Mouse (Mus musculus) intestine, postnatal 0 days (tissue): Measurements from ENCODE around the gene Cpox. TPM values are rescaled to one million over a fixed set of nuclear protein-coding genes. Genes with fewer than 3 reads are reported as not detected.

ENCODE experiments used
- ATAC-seq: fragments of 200-750 bp; cut with Nextera tagmentation; 2 replicates; pipeline ENCODE4 v1.8.0; 2017; ENCODE audit warnings: mild to moderate bottlenecking, moderate TSS enrichment, moderate library complexity
- H3K27ac ChIP-seq: fragments of 300-500 bp; sonication (generic); 2 replicates; pipeline ENCODE4 v1.5.1; 2014; ENCODE audit warnings: mild to moderate bottlenecking, low read depth, low read length, moderate library complexity
- H3K27me3 ChIP-seq: fragments of 300-500 bp; sonication (generic); replicated peaks from 2 replicates; pipeline ENCODE4 v1.6.1; 2014; ENCODE audit warnings: low read length, mixed read lengths; ENCODE audit not compliant: control insufficient read depth, insufficient read depth
- H3K36me3 ChIP-seq: fragments of 300-500 bp; sonication (generic); 2 replicates; pipeline ENCODE4 v1.6.1; 2014; ENCODE audit warnings: mild to moderate bottlenecking, moderate library complexity; ENCODE audit not compliant: control insufficient read depth, insufficient read depth
- H3K4me1 ChIP-seq: fragments of 300-500 bp; sonication (generic); replicated peaks from 2 replicates; pipeline ENCODE4 v1.6.1; 2014; ENCODE audit warnings: antibody characterized with exemption, low read length, mixed read lengths; ENCODE audit not compliant: control insufficient read depth, insufficient read depth
- H3K4me2 ChIP-seq: fragments of 300-500 bp; sonication (generic); replicated peaks from 2 replicates; pipeline ENCODE4 v1.6.1; 2014; ENCODE audit warnings: low read depth, mild to moderate bottlenecking, moderate library complexity
- H3K4me3 ChIP-seq: fragments of 300-500 bp; sonication (generic); 2 replicates; pipeline ENCODE4 v1.5.1; 2014; ENCODE audit warnings: low read depth, low read length
- H3K9ac ChIP-seq: fragments of 300-500 bp; sonication (generic); 2 replicates; pipeline ENCODE4 v1.6.1; 2014; ENCODE audit warnings: mild to moderate bottlenecking, low read depth, low read length
- H3K9me3 ChIP-seq: fragments of 300-500 bp; sonication (generic); 2 replicates; pipeline ENCODE4 v1.6.1; 2016; ENCODE audit warnings: mixed run types; ENCODE audit not compliant: control insufficient read depth
- CTCF ChIP-seq: sonication (generic); IDR thresholded peaks from 2 replicates; pipeline ENCODE4 v1.5.1; 2016; ENCODE audit warnings: low read depth, mild to moderate bottlenecking, control low read depth, antibody characterized with exemption, moderate library complexity
- WGBS: fragments of 180-500 bp; shearing (Covaris S2); extraction: QIAGEN DNeasy Blood & Tissue Kit; methylation state at CpG from one replicate; pipeline ENCODE4 v1.1.7; 2014; 5-methylcytosine and 5-hydroxymethylcytosine counted together
- polyA plus RNA-seq: library from polyadenylated mRNA; unstranded; fragments of >200 nt; fragmentation: Nextera tagmentation; extraction: Ambion mirVana; gene quantifications from 2 replicates; pipeline ENCODE4 v1.2.1, GENCODE M21; 2015

Cpox gene
- polyA plus RNA-seq, result 54.5 and 56.7 TPM in 2 replicates

DNA sequence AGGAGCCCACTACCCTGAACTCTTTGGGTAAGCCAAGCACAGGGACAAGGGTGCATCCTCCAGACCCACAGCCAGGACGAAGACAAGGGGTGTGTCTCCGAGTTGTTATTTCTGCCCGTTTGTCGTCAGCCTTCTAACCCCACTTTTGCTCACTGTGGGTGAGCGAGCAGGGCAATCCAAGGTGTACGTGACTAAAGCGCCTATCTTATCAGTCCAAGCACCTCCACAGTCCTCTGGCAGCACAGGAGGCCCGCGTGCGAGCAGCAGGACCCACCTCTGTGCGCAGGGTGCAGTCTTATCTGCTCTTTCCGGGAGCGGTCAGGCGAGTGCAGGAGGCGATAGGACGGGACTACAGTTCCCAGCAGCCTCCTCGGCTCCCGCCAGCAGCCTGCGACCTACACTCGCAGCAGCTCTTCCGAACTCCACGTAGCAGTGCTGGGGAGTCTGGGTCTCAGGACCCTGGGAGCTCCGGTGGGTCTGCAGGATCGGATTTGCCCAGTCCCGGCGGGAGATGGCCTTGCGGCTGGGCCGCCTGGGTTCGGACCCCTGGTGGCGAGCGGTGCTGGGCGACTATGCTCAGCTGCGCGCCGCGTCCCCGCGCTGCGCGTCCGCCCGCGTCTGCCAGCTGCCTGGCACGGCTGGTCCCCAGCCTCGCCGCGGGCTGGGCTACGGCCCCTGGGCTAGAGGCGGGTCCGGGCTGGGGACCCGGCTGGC lies at the start of gene Cpox:
Gene Cpox (plus strand): TSS at position 376 of the 714 bp plus-strand sequence.
- Histone ChIP-seq H3K4me2 (peak within 1 kb of the TSS; percentile 81), H3K4me1 (0 out of 2 replicates have a peak, but pooled peaks cover 4% of the 10 kb centered on the region), H3K4me3 (peak within 1 kb of the TSS; percentile 96), H3K9me3 (no peaks in the 10 kb centered on the region), H3K9ac (peak within 1 kb of the TSS; percentile 89), H3K27ac (peak within 1 kb of the TSS; percentile 90), H3K27me3 (no peaks in the 10 kb centered on the region), H3K36me3 (peaks cover 18% of the 10 kb centered on the region)
- peak; percentile 99 for ATAC-seq
- TF ChIP-seq CTCF, result peak; percentile 56
- under 1% methylated on average over 51 of the region's 51 CpGs for WGBS

DNA sequence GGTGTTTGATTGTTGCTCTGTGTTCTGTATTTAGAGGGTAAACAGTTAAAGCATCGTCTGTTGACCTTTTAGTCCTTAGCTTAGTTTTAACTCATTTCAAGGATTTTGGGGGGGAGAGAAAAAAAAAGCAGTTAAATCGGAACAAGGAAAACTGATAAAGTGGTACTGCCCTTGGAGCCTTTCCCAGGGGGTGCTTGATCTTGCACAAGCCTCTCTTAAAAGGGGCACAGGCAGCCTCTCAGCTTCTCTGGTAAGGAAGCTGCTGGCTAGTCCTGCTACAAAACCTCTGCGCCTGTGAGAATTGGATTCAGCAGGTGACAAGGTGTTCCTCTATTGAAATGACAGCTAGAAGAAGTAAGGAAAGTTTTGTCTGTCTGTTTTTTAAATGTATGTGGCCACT lies 47.7 kb upstream of the Cpox start:
- Histone ChIP-seq H3K9me3 (no peaks in the 10 kb centered on the region), H3K4me1 (no peaks in the 10 kb centered on the region), H3K36me3 (no peaks in the 10 kb centered on the region), H3K4me3 (no peak overlapping the region), H3K4me2 (no peak overlapping the region), H3K27ac (no peak overlapping the region), H3K27me3 (no peaks in the 10 kb centered on the region), H3K9ac (no peak overlapping the region)
- no peak for TF ChIP-seq CTCF
- 76% methylated on average over 3 of the region's 3 CpGs for WGBS
- ATAC-seq, result no peak

GRCm38 (mm10) chr16:58623114-58623513 lies 47.0 kb upstream of the Cpox start:
- no peak overlapping the region for H3K9ac ChIP-seq
- H3K4me1 ChIP-seq, result no peaks in the 10 kb centered on the region
- no peak for TF ChIP-seq CTCF
- H3K4me2 ChIP-seq, result no peak overlapping the region
- no peaks in the 10 kb centered on the region for H3K9me3 ChIP-seq
- no peaks in the 10 kb centered on the region for H3K27me3 ChIP-seq
- H3K36me3 ChIP-seq, result no peaks in the 10 kb centered on the region
- no peak for ATAC-seq
- no peak overlapping the region for H3K4me3 ChIP-seq
- H3K27ac ChIP-seq, result no peak overlapping the region
- WGBS, result 57% methylated on average over 4 of the region's 4 CpGs

DNA sequence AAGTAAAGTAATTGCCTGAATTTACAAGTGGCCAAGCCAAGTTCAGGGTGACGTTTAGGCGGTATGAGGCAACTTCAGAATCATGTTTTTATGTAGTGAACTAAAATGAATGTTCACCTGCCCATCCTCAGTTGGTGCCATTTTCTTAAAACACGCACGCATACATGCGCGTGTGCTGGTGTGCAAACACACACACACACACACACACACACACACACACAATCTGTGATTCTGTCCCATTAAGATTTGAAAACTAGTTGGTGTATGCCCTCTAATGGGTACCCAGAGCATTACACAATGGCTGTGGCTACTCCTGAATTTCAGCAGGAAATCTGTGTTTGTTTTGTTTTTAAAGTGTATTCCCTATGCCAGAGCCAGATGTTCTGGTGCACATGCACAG lies 46.1 kb upstream of the Cpox start:
- 75% methylated on average over 6 of the region's 6 CpGs for WGBS
- Histone ChIP-seq H3K9ac (no peak overlapping the region), H3K36me3 (no peaks in the 10 kb centered on the region), H3K4me2 (no peak overlapping the region), H3K27me3 (no peaks in the 10 kb centered on the region), H3K9me3 (no peaks in the 10 kb centered on the region), H3K4me1 (no peaks in the 10 kb centered on the region), H3K27ac (no peak overlapping the region), H3K4me3 (no peak overlapping the region)
- peak; percentile 84 for TF ChIP-seq CTCF
- no peak for ATAC-seq

DNA sequence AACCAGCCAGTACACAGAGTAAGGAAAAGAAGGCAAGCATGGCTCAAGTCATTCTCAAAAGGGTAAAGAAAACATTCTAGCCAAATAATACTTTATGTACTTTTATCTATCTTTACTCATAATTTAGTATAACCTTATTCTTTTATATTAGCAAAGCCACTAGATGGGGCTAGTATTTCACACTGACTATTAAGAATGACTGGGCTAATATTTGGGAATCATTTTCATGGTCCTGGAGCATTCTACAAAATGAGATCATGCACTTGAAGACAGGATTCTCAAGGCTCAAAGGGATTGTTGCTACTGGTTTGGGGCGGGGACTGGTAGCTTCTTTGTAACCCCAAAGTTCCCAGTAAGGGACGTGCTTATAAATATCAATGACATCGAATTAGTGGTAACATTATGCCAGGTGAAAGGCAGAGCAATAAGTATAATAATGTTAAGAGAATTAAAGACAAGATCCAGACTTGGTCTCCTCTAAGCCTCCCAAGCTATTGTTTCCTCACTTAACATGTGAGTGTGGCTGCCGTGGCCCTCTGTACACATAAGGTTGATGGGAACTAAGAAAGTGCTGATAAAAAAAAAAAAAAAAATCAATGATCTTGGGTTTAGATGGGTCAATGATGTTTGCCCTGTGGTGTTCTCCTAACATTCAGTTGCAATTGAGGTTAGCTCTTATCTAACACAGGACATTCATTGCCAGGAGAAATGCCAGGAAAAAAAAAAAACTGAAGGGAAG lies 42.3 kb upstream of the Cpox start:
- Histone ChIP-seq H3K27me3 (no peaks in the 10 kb centered on the region), H3K36me3 (no peaks in the 10 kb centered on the region), H3K9ac (no peak overlapping the region), H3K4me2 (no peak overlapping the region), H3K27ac (no peak overlapping the region), H3K4me3 (no peak overlapping the region), H3K9me3 (no peaks in the 10 kb centered on the region), H3K4me1 (no peaks in the 10 kb centered on the region)
- TF ChIP-seq CTCF, result peak; percentile 56
- WGBS, result 85% methylated on average over 4 of the region's 4 CpGs
- ATAC-seq, result no peak

- Histone ChIP-seq H3K4me1 (no peaks in the 10 kb centered on the region), H3K9ac (no peak overlapping the region), H3K4me3 (no peak overlapping the region), H3K36me3 (no peaks in the 10 kb centered on the region), H3K9me3 (no peaks in the 10 kb centered on the region), H3K4me2 (no peak overlapping the region), H3K27me3 (no peaks in the 10 kb centered on the region), H3K27ac (no peak overlapping the region)
- 100% methylated on average over 2 of the region's 2 CpGs for WGBS
- ATAC-seq, result no peak
- no peak for TF ChIP-seq CTCF
These were observed 41.8 kb upstream of the Cpox start for GRCm38 (mm10) chr16:58628336-58628680.
